Mouse (Mus musculus) embryonic fibroblast, embryonic 13.5 days (primary cell): ENCODE results near the gene Masp1. TPM values are rescaled to one million over a fixed set of nuclear protein-coding genes. Genes with fewer than 3 reads are reported as not detected.

Source experiments
- H3K27ac ChIP-seq: 2 replicates; pipeline ENCODE4 v1.5.1; 2012; ENCODE audit warnings: low read length, control low read depth, inconsistent platforms; ENCODE audit not compliant: insufficient read depth
- H3K4me1 ChIP-seq: 2 replicates; pipeline ENCODE4 v1.6.1; 2011; ENCODE audit warnings: low read length; ENCODE audit not compliant: control insufficient read depth, insufficient read depth
- H3K4me3 ChIP-seq: 2 replicates; pipeline ENCODE4 v1.5.1; 2011; ENCODE audit warnings: mild to moderate bottlenecking, control low read depth, low read length; ENCODE audit not compliant: insufficient read depth
- CTCF ChIP-seq: IDR thresholded peaks from 2 replicates; pipeline ENCODE4 v1.5.1; 2011; ENCODE audit warnings: mild to moderate bottlenecking, control low read depth, low read length, moderate library complexity, borderline replicate concordance; ENCODE audit not compliant: insufficient read depth
- POLR2A ChIP-seq: IDR thresholded peaks from 2 replicates; pipeline ENCODE4 v1.6.1; 2011; ENCODE audit warnings: low read depth, mild to moderate bottlenecking, control low read depth, low read length, moderate library complexity
- polyA plus RNA-seq: library from polyadenylated mRNA; stranded (reverse); fragments of >200 nt; gene quantifications from 2 replicates; pipeline ENCODE4 v1.2.4, GENCODE M21; 2011; ENCODE audit warnings: low read depth; ENCODE audit not compliant: missing spikeins, insufficient read length

Masp1 gene
- polyA plus RNA-seq, 1 experiment: 46.1 TPM

- H3K4me1 ChIP-seq: peaks cover 3% of the 10 kb centered on the region; the same call in 1 of the 2 replicates
- H3K4me3 ChIP-seq: no peak overlapping the region
- TF ChIP-seq CTCF (no peak), POLR2A (no peak)
- peak overlapping the region; percentile 75; the same call in 1 of the 2 replicates for H3K27ac ChIP-seq
Observed at GRCm38 (mm10) chr16:23449946-23450345, 70.7 kb downstream of the Masp1 start.

GRCm38 (mm10) chr16:23444231-23444630 lies 76.4 kb downstream of the Masp1 start:
- no peaks in the 10 kb centered on the region for H3K4me1 ChIP-seq
- TF ChIP-seq CTCF: no peak
- TF ChIP-seq POLR2A: no peak
- no peak overlapping the region for H3K27ac ChIP-seq
- no peak overlapping the region for H3K4me3 ChIP-seq

DNA sequence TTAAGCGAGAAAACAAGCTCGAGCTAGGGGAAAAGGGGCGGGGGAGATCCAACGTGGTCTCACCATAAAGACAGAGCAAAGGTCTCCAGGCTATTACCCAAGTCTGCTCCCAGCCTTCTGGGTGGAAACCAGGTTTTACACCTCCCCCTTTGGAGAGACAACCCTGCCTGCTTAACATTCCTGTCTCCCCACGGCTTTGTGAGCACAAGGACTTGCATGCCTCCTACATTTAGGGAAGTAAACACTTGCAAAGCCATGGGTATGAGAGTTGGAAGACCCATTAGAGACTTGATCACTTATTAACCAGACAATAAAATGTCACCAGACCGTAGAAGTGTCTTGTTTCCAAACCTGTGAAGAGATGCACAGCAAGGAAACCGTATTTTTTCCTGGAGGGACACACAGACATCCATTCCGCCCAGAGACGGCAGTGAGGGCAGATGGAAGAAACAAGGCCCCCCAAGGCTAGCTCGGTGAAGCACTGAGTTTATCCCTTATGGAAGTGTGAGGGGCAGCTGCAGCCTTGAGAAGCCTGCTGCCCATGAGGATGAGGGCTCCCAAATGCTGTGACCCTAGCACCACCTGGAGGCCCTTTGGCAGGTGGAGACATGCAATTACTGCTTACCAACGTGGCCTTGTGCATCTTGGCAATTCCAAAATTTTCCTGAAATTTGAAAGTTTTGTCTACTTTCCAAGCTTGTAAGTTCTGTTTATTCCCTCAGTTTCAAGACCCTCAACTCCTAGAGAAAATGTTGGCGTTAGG lies 83.0 kb downstream of the Masp1 start:
- TF ChIP-seq CTCF (peak; percentile 14; the same call in 1 of the 2 replicates), POLR2A (no peak)
- Histone ChIP-seq H3K4me3 (no peak overlapping the region), H3K27ac (no peak overlapping the region), H3K4me1 (no peaks in the 10 kb centered on the region)

GRCm38 (mm10) chr16:23429991-23430390 lies 90.6 kb downstream of the Masp1 start:
- no peak overlapping the region for H3K27ac ChIP-seq
- no peak overlapping the region for H3K4me3 ChIP-seq
- TF ChIP-seq POLR2A (no peak), CTCF (no peak)
- no peaks in the 10 kb centered on the region for H3K4me1 ChIP-seq

DNA sequence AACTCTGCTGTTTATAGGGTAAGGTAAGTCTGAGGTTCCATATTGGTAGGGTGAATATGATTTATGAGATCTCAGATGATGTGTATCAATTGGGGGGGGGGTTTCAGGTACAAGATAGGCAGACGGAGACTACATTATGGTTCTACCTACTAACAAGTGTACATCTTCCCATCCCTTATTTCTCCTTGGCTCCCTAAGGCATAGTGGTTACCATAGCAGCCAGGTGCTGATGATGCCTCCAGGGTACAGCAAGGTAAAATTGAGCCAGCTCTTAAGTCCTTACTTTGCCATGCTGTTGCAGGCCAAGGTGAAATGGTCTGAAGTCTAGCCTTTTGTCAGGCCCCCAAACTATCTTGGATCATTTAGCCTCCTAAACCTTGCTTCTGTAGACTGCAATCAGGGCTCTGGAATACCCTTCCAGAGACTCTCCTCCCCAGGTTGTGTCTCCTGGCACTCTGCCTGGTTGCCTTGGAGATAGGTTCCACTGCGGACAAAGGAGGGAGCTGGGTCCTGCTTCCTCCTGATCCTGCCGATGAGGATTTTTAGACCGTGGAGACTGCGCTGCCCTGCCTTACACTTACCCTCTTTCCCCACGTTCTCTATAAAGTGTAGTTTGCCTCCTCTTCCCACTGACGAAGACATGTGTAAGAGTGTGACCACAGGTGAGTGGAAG lies 91.8 kb downstream of the Masp1 start, which contains the start of gene Rtp1:
Rtp1 (plus strand) TSS at position 487 of the 673 bp plus-strand sequence.
- H3K4me1 ChIP-seq: no peaks in the 10 kb centered on the region
- H3K27ac ChIP-seq: no peak within 1 kb of the TSS
- no peak within 1 kb of the TSS for H3K4me3 ChIP-seq
- TF ChIP-seq CTCF (no peak), POLR2A (no peak)

- H3K4me1 ChIP-seq: peaks cover 6% of the 10 kb centered on the region; the same call in 1 of the 2 replicates
- H3K4me3 ChIP-seq: no peak overlapping the region
- no peak overlapping the region for H3K27ac ChIP-seq
- TF ChIP-seq POLR2A (no peak), CTCF (no peak)
Observed at GRCm38 (mm10) chr16:23427701-23428100, 92.9 kb downstream of the Masp1 start.

DNA sequence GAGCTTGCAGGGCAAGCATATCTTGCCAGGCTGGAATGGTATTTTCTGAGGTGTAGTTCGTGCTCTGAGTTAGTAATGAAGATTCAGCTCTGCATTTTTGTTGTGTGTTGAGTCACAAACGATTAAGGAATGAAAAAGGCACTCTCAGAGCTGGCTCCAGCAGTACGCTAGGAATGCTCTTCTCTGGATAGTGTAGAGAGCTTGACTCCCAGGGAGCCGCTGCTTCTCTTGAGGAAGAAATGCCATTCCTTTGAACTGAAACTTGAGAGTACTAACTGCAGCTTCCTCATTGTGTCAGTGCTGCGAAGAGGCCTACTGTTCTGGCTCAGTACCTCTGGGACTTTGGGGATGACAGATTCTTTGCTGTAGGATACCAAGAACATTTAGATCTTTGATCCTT lies 96.8 kb downstream of the Masp1 start:
- H3K4me1 ChIP-seq: peaks cover 6% of the 10 kb centered on the region; the same call in 1 of the 2 replicates
- TF ChIP-seq POLR2A (no peak), CTCF (no peak)
- no peak overlapping the region for H3K4me3 ChIP-seq
- peak overlapping the region; percentile 92 for H3K27ac ChIP-seq

DNA sequence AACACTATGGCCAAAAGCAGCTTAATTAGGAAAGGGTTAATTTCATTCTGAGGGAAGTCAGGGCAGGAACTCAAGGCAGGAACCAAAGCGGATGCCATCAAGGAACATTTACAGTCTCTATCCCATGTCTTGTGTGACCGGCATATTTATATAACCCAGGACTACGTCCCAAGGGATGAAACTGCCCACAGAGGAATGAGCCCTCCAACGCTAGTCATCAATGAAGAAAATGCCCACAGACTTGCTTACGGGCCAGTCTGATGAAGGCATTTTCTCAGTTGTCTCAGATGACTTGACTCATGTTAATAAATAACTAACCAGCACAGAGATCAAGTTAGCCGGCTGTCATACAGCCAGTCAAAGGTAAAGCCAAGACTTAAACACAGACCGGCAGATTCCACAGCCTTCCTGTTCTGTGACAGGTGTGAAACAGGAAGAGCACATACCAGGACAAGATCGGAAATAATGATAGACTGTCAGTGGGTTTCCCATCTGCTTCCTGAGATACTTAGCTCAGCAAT lies 101.0 kb downstream of the Masp1 start:
- TF ChIP-seq CTCF: no peak
- no peak for TF ChIP-seq POLR2A
- Histone ChIP-seq H3K27ac (no peak overlapping the region), H3K4me1 (peaks cover 6% of the 10 kb centered on the region; the same call in 1 of the 2 replicates), H3K4me3 (no peak overlapping the region)

GRCm38 (mm10) chr16:23417456-23418240 lies 103.0 kb downstream of the Masp1 start:
- Histone ChIP-seq H3K27ac (no peak overlapping the region), H3K4me3 (no peak overlapping the region), H3K4me1 (no peaks in the 10 kb centered on the region)
- TF ChIP-seq POLR2A: no peak
- TF ChIP-seq CTCF: no peak
